Mouse (Mus musculus) lung, adult 18-20 months (tissue): ENCODE results near the gene Magi1.
A peak's percentile ranks its signal among the peaks of the same experiment; 100 is the strongest.

Experiments used
- DNase-seq, 2 experiments: peaks; one replicate each; pipeline ENCODE4 v3.0.0; 2022; ENCODE audit warnings: mixed read lengths in 2 of 2

Magi1 gene

DNA sequence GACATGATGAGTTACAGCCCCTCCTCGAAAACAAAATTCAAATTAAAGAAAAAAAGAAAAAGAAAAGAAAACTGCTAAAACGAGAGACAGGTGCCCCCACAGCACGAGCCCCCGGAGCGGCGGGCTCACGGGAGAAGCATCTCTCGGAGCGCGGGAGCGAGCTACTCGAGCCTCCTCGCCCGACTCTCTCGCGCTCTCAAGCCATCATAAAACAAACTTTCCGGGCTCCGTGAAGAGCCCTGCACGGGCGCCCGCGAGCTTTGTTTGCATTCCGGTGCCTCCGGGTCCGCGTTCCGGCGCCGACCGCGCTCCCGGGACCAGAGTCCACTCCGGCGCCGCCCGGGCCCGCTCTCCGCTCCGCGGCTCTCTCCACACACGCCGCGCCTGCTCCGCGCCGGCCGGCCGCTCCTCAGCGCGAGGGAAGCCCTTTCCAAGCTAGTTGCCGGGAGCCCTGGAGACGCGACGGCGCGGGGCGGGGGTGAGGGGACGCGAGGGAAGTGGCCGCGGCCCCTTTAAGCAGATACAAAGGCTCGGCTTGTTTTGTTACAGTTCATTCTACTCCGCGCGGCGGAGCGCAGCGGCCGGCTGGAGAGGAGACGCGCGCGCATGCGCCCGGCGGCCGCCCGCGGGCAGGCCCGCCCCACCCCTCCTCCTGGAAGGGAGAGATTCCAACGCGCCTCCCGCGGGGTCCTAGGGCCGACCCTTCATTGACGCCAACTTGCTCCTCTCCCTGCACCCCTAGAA, at the start of gene Magi1:
TSS of gene Magi1 (minus strand) at position 600 of the 744 bp plus-strand sequence.
- DNase-seq = peak; percentile 93 to 96

DNA sequence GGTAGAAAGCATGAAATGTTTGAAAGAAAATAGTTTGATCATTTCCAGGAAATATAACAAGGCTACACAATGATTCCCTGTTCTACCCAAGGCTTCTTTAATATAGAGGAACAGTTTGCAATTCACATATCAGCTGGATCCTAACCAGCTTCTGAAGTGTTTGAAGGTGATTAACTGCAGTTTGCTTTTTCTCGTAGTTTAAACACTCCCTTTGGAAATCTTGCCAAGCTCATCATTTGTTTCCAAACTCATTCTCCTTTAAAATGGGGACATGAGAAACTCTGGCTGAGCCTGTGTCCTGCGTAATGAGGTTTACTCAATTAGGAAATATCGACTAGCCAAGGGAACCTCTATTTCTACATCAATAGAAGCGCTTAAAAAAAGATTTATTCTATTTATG, 43.4 kb upstream of the Magi1 start:
- peak in 1 of 2 experiments; percentile 15 for DNase-seq

DNA sequence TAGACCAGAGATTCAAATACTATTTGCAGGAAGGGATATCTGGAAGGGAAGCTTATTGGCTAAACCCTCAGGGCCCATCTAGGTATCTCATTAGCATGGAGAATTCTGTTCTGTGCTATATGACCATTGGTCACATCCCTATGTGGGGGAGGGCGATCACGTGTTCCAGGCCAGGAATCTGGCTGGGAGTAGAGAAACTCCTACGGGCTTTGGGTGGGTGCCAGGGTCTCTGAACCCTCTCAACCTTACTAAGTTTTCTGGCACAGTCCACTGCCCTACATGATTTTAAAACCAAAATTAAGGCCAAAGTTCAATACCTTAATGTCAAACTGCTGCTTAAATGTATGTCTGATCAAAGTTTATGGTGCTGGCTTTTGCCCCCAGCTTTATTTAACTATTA, 33.2 kb upstream of the Magi1 start:
- DNase-seq = no peak

DNA sequence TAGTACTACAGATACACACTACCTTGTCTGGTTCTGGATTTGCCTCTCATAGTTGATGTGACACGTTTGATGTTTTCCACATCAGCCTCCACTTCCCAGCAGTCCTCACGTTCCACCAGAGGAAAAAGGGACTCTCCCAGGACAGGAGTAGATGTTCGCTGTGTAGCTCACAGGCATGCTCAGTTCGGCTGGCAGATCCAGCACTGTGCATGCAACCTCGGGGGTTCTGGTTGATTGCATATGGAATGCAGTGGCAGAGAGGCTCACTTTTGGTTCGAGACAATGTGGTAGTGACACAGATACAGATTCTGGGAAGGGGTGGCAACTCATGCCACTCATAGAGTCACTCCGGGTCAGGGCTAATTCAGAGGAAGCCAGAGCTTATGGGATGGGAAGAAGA, 28.6 kb upstream of the Magi1 start:
- no peak for DNase-seq

DNA sequence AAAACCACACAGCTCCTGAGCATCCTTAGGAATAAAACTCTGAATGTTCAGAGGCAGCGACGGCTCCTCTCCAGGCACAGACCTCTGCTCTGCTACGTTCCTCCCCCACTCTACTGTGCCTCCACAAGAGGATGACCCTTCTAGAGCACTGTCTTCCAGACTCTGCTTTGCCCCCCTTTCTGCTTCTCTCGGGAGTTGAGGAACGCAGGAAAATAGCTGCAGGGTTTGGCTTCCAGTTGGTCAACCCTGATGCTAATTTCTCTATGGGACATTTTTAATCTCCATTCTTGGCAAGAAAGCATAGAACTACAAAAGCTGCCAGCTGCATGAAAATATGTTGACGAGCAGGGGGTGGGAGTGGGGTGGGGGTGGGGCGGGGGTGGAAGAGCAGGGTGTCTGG, 24.8 kb upstream of the Magi1 start:
- DNase-seq = no peak

- peak; percentile 17 to 27 for DNase-seq
Observed at GRCm38 (mm10) chr6:94303512-94303911, 19.8 kb upstream of the Magi1 start.

GRCm38 (mm10) chr6:94301804-94302203, 18.1 kb upstream of the Magi1 start:
- no peak for DNase-seq

GRCm38 (mm10) chr6:94300562-94300961, 16.8 kb upstream of the Magi1 start:
- no peak for DNase-seq

DNA sequence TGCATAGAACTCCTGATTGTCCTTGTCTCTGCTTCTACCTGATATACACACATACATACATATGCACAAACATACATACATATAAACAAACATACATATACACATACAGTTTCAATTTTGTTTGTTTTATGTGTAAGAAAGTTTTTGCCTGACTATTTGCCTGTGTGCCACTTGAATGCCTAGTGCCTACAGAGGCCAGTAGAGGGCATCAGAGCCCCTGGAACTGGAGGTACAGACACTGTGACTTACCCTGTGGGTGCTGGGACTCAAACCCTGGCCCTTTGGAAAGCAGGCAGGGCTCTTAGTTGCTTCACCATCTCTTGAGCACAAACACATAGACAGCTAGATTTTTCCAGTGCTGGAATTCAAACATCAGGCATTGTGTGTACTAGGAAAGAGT, 3.7 kb upstream of the Magi1 start:
- DNase-seq = no peak

- peak in 1 of 2 experiments; percentile 44 for DNase-seq
Observed at GRCm38 (mm10) chr6:94286555-94286954, 2.8 kb upstream of the Magi1 start.

DNA sequence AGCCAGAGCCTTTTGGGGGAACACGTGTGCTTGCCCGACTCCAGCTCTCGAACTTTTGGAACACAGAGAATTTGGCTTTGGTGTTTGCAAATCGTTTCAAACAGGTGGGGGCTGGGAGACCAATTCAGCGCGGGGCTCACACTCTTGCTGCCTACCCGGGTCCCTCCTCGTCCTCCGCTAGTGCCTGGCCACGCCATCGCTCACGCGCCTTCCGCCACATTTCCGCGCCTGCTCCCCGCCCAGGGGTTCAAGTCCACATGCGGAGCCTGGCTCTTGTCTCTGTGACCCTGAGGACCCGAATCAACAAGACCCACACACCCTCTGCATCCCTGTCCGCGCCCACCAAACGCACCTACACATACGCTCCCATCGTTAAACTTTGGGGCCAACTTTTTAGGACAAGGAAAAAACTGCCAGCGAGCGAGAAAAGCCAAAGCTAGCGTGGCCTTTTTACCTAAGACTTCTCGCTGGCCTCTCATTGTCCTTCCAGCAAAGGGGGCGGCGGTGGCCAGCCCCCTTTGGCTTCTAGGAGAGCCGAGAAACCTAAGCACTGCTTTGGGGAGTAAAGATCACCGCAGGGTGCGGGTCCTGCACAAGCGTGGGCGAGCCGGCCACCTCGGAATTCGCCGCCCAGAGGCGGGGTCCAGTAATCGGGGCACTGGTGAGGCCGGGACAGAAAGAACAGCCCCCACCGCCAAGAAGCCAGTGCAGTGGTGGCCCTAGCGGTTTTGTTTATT, 540 bp upstream of the Magi1 start:
- DNase-seq = peak; percentile 17 to 34

- peak; percentile 39 to 59 for DNase-seq
Observed at GRCm38 (mm10) chr6:94282301-94283241, 1.1 kb downstream of the Magi1 start.

DNA sequence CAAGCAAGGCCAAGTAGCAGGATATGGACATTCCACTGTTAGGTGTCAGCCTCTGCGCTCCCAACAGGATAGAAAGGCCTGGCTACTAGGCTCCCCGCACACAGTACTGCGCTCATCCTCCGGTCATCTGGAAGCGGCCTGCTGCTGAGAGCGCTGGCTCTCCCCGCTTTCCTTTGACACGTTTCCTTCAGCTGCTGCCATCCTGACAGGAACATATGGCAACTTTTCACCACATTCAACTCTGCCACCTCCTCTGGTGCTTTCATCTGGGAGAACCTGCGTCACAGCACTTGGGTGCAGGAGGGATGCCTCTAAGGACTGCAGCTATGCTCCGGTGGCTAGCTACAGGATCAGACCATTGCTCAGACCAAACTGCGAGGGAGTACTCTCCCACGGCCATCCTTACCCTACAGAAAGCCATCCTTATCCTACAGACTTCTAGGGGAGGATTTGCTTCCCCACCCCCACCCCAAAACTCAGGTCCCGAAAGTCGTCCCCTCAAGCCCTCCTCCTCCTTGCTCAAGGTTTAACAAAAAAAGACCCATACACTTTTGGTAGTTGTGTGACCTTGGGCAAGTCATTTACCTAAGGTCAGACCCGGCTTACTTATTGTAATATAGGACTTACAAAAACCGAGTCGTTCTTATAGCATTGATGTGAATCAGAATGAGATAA, 2.0 kb downstream of the Magi1 start:
- no peak for DNase-seq

DNA sequence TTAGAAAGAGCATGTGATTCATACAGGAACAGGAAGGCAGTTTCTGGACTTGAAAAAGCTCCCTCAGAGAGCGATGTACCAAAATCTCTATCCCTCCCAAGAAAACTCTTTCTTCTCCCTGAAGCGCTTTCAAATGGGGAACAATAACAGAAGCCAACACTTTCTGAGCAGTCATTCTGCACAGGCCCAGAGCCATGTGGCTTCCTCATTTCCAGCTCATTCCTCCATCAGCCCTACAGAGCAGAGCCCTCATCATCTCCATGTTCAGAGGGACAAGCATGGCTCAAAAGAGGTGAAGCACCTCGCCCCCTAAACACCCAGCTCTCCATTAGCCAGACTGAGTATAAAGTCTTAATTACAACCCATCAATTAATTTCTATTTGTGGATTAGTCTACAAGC, 9.8 kb downstream of the Magi1 start:
- no peak for DNase-seq

DNA sequence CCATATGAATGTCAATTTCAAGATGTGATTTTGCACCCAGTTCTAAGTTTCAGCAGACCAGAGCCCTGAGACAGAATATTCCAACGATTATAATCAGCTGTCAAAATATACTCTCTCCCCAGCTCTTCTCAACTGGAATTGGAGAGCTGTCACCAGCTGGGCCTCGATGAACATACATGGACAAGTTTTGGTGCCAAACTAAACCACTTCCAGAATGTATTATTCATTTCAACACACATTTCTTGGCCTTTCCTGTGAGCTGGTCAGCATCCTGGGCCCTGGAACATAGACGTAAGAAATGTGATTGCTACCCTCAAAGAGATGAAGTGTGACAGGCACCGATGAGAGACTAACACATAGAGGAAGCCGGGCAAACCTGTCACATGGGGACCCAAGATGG, 13.7 kb downstream of the Magi1 start:
- no peak for DNase-seq

DNA sequence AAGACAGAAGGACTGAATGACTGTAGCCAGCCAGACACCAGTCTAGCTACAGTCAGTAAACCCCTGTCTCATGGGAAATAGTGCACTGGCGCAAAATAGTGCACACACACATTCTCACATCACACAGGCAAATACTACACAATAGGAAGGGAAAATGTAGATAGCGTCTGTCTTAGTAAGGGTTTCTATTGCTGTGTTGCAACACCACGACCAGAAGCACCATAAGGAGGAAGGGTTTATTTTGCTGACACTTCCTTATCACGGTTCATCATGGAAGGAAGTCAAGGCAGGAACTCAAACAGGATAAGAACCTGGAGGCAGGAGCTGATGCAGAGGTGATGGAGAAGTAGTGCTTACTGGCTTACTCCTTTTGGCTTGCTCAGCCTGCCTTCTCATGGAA, 14.5 kb downstream of the Magi1 start:
- no peak for DNase-seq

DNA sequence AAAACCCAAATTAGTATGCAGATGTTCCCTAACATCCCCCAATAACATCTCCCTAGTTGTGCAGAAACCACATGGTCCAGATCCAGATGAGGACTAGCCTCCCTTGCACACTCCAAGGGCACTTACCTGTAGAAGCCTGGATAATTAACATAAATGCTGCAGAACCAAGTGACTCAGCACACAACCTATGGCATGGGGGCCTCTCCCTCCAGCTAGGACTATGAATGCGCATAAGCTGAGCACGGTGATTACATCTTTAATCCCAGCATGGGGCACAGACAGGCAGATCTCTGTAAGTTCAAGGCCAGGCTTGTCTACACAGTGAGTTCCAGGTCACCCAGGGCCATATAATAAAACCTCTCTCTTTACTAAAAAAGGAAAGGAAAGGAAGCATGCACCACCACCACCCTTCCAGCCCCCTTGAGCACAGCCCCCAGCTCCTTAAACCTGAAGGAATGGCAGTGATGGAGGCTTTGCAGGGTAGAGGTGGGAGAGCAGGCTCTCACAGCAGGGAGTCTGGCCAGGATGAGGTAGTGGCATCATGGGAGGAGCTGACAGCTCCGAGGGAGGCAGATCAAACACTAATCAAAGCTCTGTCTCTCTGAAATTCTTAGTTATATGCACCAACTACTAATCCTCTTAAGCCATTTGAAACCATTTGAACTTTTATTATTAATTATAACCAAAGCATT, 18.3 kb downstream of the Magi1 start:
- no peak for DNase-seq

- peak; percentile 14 to 35 for DNase-seq
Observed at GRCm38 (mm10) chr6:94264183-94264941, 19.4 kb downstream of the Magi1 start.

DNA sequence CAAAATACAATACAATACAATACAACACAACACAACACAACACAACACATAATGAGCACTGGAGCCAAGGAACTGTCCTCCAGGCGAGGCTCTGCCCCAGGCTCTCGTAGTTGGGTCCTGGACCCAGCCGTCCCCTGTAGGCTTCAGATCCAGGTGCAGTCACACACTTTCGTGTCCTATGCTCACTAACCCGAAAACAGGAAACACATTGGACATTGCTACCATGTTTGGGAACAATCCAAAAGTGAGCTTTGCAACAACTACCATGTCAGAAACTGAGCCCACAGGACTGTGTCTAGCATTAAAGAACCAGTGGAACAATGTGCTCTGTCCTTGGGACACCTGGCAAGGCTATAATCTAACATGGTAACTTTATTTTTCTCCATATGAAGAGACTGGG, 22.9 kb downstream of the Magi1 start:
- no peak for DNase-seq

DNA sequence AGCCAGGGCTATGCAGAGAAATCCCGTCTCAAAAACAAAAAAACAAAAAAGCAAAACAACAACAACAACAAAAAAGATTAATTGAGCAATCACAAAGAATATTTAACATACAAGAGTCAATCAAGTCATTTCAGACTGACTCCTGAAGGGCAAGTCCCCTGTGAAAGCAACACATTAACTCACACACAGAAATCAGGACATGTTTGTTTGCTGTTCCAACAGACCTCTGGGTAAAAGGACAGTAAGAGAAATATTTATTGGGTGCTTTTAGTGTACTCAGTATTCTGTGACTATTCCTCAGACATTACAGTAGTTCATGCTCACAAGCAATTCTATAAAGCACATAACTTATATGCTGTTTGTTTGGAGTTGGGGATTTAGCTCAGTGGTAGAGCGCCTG, 23.7 kb downstream of the Magi1 start:
- DNase-seq = no peak

GRCm38 (mm10) chr6:94257831-94258173, 25.9 kb downstream of the Magi1 start:
- DNase-seq = no peak
